Mouse (Mus musculus): ENCODE results near the gene Lipe. TPM values are rescaled to one million over a fixed set of nuclear protein-coding genes. Genes with fewer than 3 reads are reported as not detected.

Gene Lipe
- total and polyA plus RNA-seq, 2 experiments: 8.7 to 9.8 TPM

- Histone ChIP-seq H3K9ac (ENCODE audit: low read depth, low read length) (no peak overlapping the region), H3K79me2 (ENCODE audit: control insufficient read depth, insufficient read depth, low read length) (no peaks in the 10 kb centered on the region; the same call in 1 of the 2 replicates), H3K4me1 (ENCODE audit: control insufficient read depth, insufficient read depth, low read length) (peaks cover 8% of the 10 kb centered on the region), H3K27me3 (ENCODE audit: control insufficient read depth, insufficient read depth, low read length) (no peaks in the 10 kb centered on the region), H3K27ac (replicated peaks; ENCODE audit: insufficient read depth, low read depth, low read length) (peak overlapping the region; percentile 67), H3K4me3 (ENCODE audit: insufficient read depth, low read depth, low read length) (no peak overlapping the region), H3K36me3 (ENCODE audit: control insufficient read depth, insufficient read depth, low read length) (no peaks in the 10 kb centered on the region)
- DNase-seq (ENCODE audit: extremely low read depth, low read depth, low spot score): peak; percentile 77
- no peak for TF ChIP-seq POLR2A (IDR thresholded peaks at IDR 0.05; ENCODE audit: extremely low read depth, insufficient read depth, low read length)
- no peak for TF ChIP-seq CTCF (IDR thresholded peaks at IDR 0.05; ENCODE audit: low read depth, low read length)
- 81% methylated on average over 1 of the region's 1 CpGs for WGBS
Measured at GRCm38 (mm10) chr7:25410969-25411615, 12.6 kb upstream of the Lipe start.

- no peak for DNase-seq (ENCODE audit: extremely low read depth, low read depth, low spot score)
- 67% methylated on average over 4 of the region's 4 CpGs for WGBS
Measured at GRCm38 (mm10) chr7:25409114-25409760, 10.7 kb upstream of the Lipe start.

GRCm38 (mm10) chr7:25406468-25406867 lies 8.0 kb upstream of the Lipe start:
- no peak for DNase-seq (ENCODE audit: extremely low read depth, low read depth, low spot score)
- no peak for TF ChIP-seq POLR2A (IDR thresholded peaks at IDR 0.05; ENCODE audit: extremely low read depth, insufficient read depth, low read length)
- no peak for TF ChIP-seq CTCF (IDR thresholded peaks at IDR 0.05; ENCODE audit: low read depth, low read length)
- Histone ChIP-seq H3K27ac (replicated peaks; ENCODE audit: insufficient read depth, low read depth, low read length) (no peak overlapping the region), H3K36me3 (ENCODE audit: control insufficient read depth, insufficient read depth, low read length) (no peaks in the 10 kb centered on the region), H3K79me2 (ENCODE audit: control insufficient read depth, insufficient read depth, low read length) (no peaks in the 10 kb centered on the region), H3K9ac (ENCODE audit: low read depth, low read length) (no peak overlapping the region), H3K27me3 (ENCODE audit: control insufficient read depth, insufficient read depth, low read length) (no peaks in the 10 kb centered on the region), H3K4me3 (ENCODE audit: insufficient read depth, low read depth, low read length) (no peak overlapping the region), H3K4me1 (ENCODE audit: control insufficient read depth, insufficient read depth, low read length) (peaks cover 9% of the 10 kb centered on the region)
- WGBS: 48% methylated on average over 7 of the region's 7 CpGs

More at GRCm38 (mm10) chr7:25409114-25409760, 10.7 kb upstream of the Lipe start:
- TF ChIP-seq POLR2A (IDR thresholded peaks at IDR 0.05; ENCODE audit: extremely low read depth, insufficient read depth, low read length) (no peak), CTCF (IDR thresholded peaks at IDR 0.05; ENCODE audit: low read depth, low read length) (peak; percentile 22; the same call in 1 of the 2 replicates)
- Histone ChIP-seq H3K4me3 (ENCODE audit: insufficient read depth, low read depth, low read length) (no peak overlapping the region), H3K27ac (replicated peaks; ENCODE audit: insufficient read depth, low read depth, low read length) (no peak overlapping the region), H3K27me3 (ENCODE audit: control insufficient read depth, insufficient read depth, low read length) (no peaks in the 10 kb centered on the region), H3K4me1 (ENCODE audit: control insufficient read depth, insufficient read depth, low read length) (peaks cover 8% of the 10 kb centered on the region), H3K9ac (ENCODE audit: low read depth, low read length) (no peak overlapping the region), H3K36me3 (ENCODE audit: control insufficient read depth, insufficient read depth, low read length) (no peaks in the 10 kb centered on the region), H3K79me2 (ENCODE audit: control insufficient read depth, insufficient read depth, low read length) (no peaks in the 10 kb centered on the region; the same call in 1 of the 2 replicates)

- peak; percentile 76 for DNase-seq (ENCODE audit: extremely low read depth, low read depth, low spot score)
- no peak overlapping the region for H3K4me3 ChIP-seq (ENCODE audit: insufficient read depth, low read depth, low read length)
- H3K9ac ChIP-seq (ENCODE audit: low read depth, low read length): no peak overlapping the region
- H3K27me3 ChIP-seq (ENCODE audit: control insufficient read depth, insufficient read depth, low read length): no peaks in the 10 kb centered on the region
- no peak overlapping the region for H3K27ac ChIP-seq (replicated peaks; ENCODE audit: insufficient read depth, low read depth, low read length)
- WGBS: 0% methylated on average over 2 of the region's 2 CpGs
- H3K4me1 ChIP-seq (ENCODE audit: control insufficient read depth, insufficient read depth, low read length): peaks cover 2% of the 10 kb centered on the region; the same call in 1 of the 2 replicates
- H3K79me2 ChIP-seq (ENCODE audit: control insufficient read depth, insufficient read depth, low read length): no peaks in the 10 kb centered on the region; the same call in 1 of the 2 replicates
- peak; percentile 92 for TF ChIP-seq CTCF (IDR thresholded peaks at IDR 0.05; ENCODE audit: low read depth, low read length)
- TF ChIP-seq POLR2A (IDR thresholded peaks at IDR 0.05; ENCODE audit: extremely low read depth, insufficient read depth, low read length): no peak
- H3K36me3 ChIP-seq (ENCODE audit: control insufficient read depth, insufficient read depth, low read length): no peaks in the 10 kb centered on the region
Measured at GRCm38 (mm10) chr7:25402671-25403101, 4.2 kb upstream of the Lipe start.

GRCm38 (mm10) chr7:25401986-25402385 lies 3.5 kb upstream of the Lipe start:
- TF ChIP-seq CTCF (IDR thresholded peaks at IDR 0.05; ENCODE audit: low read depth, low read length) (no peak), POLR2A (IDR thresholded peaks at IDR 0.05; ENCODE audit: extremely low read depth, insufficient read depth, low read length) (no peak)
- no peaks in the 10 kb centered on the region for H3K36me3 ChIP-seq (ENCODE audit: control insufficient read depth, insufficient read depth, low read length)
- H3K27ac ChIP-seq (replicated peaks; ENCODE audit: insufficient read depth, low read depth, low read length): no peak overlapping the region
- WGBS: 74% methylated on average over 5 of the region's 5 CpGs
- H3K27me3 ChIP-seq (ENCODE audit: control insufficient read depth, insufficient read depth, low read length): no peaks in the 10 kb centered on the region
- DNase-seq (ENCODE audit: extremely low read depth, low read depth, low spot score): no peak
- H3K79me2 ChIP-seq (ENCODE audit: control insufficient read depth, insufficient read depth, low read length): no peaks in the 10 kb centered on the region; the same call in 1 of the 2 replicates
- no peak overlapping the region for H3K4me3 ChIP-seq (ENCODE audit: insufficient read depth, low read depth, low read length)
- H3K9ac ChIP-seq (ENCODE audit: low read depth, low read length): no peak overlapping the region
- peaks cover 2% of the 10 kb centered on the region; the same call in 1 of the 2 replicates for H3K4me1 ChIP-seq (ENCODE audit: control insufficient read depth, insufficient read depth, low read length)
